Mouse (Mus musculus) erythroblast, embryonic 14.5 days (primary cell): Measurements from ENCODE around the gene Bnc1.

Source experiments
- GATA1 ChIP-seq: IDR thresholded peaks from 2 replicates; pipeline ENCODE4 v1.6.1; 2012; ENCODE audit warnings: low read length, inconsistent platforms, mixed read lengths
- TAL1 ChIP-seq: IDR thresholded peaks from 3 replicates; pipeline ENCODE4 v1.6.1; 2012; ENCODE audit warnings: low read length, inconsistent platforms, mixed read lengths

- TF ChIP-seq TAL1 (no peak), GATA1 (no peak)
Measured at GRCm38 (mm10) chr7:81918316-81918715, 73.8 kb downstream of the Bnc1 start.
